Mouse (Mus musculus): ENCODE measurements around the gene Helz.

The Helz gene

DNA sequence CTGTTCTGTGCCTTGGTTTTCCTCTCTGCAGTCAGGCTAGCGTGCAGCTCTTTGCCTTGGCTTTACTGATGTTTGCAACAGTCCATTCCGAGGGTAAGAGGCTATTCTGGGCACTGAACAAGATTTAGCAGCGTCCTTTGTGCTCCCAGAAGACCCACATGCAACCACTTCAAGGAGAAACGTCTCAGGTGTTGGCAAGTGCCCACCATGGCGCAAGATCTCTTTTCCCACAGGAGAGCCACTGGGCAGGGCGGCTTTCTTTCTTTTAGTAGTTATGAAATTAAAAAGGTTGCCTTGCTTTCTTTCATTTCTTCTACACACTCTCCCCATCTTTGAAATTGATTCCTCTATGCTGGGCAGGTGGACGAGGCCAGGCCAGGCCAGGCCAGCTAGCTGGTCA lies 181.4 kb downstream of the Helz start:
- DNase-seq: no peak

DNA sequence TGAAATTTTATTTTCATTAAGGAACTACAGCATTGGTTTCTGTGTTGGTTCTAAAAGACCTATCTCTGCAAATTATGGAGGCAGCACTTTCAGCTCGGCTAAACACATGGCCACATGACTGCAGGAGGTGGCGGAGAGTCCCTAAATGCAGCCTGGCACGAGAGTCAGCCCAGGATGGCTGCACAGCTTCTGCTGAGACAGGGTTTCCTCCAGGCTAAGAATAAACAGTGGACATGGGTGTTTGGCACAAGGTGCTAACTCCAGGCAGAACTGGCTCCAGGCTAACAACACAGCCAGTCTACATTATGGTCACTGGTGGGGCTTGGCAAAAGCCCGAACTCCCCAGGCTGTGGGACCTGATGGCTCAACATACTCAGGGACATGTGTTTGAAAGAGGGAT lies 183.2 kb downstream of the Helz start:
- peak; percentile 75 for DNase-seq

DNA sequence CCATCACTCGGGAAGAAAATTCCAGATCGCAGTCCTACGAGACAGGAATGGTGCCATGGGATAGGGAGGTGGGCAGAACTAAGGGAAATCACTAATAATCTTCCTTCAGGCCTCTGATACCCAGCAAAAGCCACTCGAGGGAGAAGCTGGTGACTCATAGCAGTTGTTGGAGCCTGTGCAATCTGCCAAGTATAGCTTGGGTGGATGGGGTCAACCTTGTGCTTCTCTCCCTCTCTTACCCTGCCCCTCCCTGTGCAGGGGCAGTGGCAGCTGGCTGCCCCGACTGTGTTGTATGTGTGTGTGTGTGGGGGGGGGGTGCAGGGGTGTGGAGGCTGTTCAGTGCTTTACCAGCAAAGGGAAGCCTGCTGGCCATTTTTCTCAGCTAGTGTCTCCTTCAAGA lies 183.8 kb downstream of the Helz start:
- DNase-seq: no peak

DNA sequence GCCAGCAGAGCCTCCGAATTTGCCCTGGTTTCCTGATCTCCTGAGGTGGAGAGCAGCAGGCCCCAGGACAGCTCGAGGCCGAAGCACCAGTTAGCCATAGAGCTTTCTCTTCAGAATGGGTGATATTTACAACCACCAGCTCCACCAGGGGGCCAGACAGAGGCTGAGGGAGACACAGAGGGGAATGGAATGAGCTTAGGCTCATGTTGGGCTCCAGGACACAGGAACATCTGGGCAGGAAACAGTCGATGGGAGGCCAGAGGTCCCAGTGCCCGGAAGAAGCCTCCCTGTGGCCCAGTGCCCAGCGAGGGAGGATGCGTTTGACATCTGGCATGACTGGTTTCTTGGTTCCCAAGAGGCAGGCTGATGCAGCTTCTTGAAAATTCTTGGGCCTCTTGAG lies 186.4 kb downstream of the Helz start:
- no peak for DNase-seq

DNA sequence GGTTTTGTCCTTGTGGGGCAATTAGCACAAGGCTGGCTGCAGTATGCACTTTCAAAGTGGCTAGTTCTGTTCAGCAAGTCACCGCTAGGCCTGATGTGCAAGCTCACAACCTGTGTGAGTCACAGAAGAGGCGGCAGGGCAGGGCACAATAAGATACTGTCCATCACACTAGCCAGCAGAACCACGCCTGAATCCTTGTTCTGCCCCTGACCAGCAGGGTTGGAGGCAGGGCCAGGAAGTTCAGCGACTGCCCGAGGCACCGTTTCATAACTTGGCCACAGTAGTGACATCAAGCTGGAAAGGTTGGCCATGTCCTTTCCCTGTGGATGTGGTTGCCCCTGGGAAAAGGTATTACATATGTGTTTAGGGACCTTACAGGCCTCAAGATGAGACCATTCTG lies 190.2 kb downstream of the Helz start:
- DNase-seq: no peak

DNA sequence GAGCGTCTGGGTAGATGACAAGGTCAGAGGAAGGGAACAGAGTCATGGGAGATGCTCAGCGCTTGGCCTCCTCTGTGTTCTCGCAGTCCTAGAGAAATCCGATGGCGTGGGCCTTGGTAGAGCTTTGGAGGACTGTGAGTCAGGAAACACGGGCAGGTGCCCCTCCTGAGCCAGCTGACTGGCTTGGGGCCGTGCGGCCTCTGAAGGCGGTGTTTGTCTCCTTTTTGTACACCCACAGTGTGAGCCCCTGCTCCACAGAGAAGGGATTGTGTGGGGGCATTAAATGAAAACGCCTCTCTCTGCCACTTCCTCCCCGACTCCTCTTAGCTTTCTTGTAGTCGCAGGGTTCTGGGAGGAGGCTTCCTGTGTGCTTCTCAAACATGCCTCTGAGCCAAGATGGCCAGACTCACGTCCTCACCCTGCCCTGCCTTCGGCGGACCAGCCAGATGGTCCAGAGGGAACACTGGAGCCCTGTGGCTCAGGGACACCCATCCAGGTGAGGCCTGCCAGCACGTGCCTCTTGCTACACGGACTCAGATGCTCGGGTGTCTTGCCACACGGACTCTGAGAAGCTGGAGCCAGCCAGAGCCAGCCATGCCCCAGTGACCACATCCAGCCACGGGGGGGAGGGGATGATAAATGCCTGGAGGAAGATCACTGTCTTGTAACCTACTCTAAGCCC lies 190.8 kb downstream of the Helz start:
- no peak for DNase-seq

DNA sequence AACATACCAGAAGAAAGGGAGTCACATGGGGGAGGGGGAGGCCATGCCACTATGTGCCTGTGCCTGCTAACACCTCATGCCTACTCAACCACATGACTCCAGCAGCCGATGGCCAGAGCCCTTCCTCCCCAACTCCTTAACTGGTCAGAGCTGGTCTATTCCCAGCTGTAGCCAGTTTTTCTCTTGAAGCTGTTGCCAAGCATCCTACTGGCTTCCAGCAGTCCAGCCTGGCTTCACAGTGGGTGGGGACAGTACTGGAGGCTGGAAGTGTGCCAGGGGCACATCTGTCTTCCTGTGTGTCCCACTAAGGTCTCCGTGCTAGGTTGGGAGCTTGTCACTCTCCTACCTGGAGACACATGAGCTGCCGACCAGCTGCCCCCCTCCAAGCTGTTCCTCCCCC lies 195.4 kb downstream of the Helz start:
- DNase-seq: no peak

Measured in cerebellum, adult 11-12 months (tissue).